Mouse (Mus musculus) brown adipose tissue, adult 24 weeks (tissue): Measurements from ENCODE around the gene Ttc39d. TPM values are rescaled to one million over a fixed set of nuclear protein-coding genes. Genes with fewer than 3 reads are reported as not detected.

Experiments
- polyA plus RNA-seq: library from polyadenylated mRNA; stranded (reverse); fragments of >200 nt; gene quantifications from 2 replicates; pipeline ENCODE4 v1.2.4, GENCODE M21; 2012; ENCODE audit not compliant: missing spikeins, insufficient read depth, insufficient read length

Gene Ttc39d
- polyA plus RNA-seq, 1 experiment = not detected

Other genes starting within 250 kb of the Ttc39d start
- 15.9 and 22.5 TPM in 2 replicates for gene Hnrnpll, start 145.1 kb upstream of the Ttc39d start, polyA plus RNA-seq
- 61.2 and 63.9 TPM in 2 replicates for gene Galm, start 80.0 kb upstream of the Ttc39d start, polyA plus RNA-seq
- 33.3 and 35.9 TPM in 2 replicates for gene Srsf7, start 153 bp upstream of the Ttc39d start, polyA plus RNA-seq
- 4.9 and 8.4 TPM in 2 replicates for gene Gemin6, start 17.0 kb downstream of the Ttc39d start, polyA plus RNA-seq
- 16.0 and 24.1 TPM in 2 replicates for gene Morn2, start 82.7 kb downstream of the Ttc39d start, polyA plus RNA-seq
- gene Dhx57, start 83.0 kb downstream of the Ttc39d start, polyA plus RNA-seq = 4.5 and 4.8 TPM in 2 replicates
- not detected in 2 replicates for gene Arhgef33, start 99.9 kb downstream of the Ttc39d start, polyA plus RNA-seq
- not detected in 2 replicates for gene Gm10190, start 166.1 kb downstream of the Ttc39d start, polyA plus RNA-seq